Mouse (Mus musculus) embryo, embryonic 11.5 days (tissue): ENCODE data around the gene Srarp.
A peak's percentile ranks its signal among the peaks of the same experiment; 100 is the strongest.

Experiments used
- DNase-seq: peaks from one replicate; pipeline ENCODE4 v3.0.0-alpha.2; 2012; ENCODE audit warnings: low read depth, low spot score

The Srarp gene

DNA sequence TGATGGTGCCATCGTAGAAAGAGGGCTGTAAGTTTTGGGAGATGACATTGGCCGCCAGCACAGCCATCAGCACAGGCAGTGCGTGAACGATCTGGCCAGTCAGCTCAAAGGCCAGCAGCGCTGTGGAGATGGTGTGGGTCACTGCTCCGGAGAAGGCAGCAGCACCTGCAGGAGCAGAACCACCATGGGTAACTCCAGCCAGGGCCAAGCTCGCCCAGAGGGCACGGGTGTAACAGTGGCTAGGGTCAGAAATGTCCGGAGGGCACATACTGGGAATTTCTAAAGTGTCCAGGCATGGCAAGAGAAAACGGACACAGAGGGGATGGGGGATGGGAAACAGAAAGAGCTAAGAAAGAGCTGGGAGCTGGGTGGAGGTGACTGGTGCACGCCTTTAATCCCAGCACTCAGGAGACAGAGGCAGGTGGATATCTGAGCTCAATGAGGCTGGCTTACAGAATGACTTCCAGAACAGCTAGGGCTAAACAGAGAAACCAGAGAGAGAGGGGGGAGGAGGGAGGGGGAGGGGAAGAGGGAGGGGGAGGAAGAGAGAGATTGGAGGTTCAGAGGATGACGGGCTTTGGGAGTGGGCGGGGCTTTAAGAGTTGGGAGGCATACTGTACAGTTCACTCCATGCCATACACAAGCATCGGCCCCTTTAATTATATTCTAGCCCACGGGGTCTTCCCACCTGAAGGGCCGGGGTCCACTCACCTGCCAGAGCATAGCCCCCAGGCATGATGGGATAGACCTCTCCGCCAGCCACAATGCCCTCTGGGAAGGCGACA is 46.3 kb downstream of the Srarp start:
- DNase-seq = no peak

DNA sequence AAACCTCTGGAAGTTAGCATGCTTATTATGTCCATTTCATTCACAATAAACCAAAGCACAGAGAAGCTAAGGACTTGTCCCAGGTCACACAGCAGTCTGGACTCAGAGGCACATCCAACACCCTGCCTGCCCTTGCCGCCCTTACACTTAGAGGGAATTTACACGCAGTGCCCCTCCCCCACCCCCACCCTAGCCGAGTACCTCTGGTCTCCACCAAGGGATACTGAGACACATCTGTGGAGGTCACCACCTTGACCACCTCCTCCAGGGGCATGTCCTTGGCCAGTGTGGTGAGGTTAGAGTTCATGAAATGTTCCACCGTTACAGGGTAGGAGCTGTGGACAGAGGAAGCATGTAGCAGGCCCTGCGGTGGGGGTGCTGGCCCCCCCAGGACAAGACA is 48.0 kb downstream of the Srarp start:
- no peak for DNase-seq

DNA sequence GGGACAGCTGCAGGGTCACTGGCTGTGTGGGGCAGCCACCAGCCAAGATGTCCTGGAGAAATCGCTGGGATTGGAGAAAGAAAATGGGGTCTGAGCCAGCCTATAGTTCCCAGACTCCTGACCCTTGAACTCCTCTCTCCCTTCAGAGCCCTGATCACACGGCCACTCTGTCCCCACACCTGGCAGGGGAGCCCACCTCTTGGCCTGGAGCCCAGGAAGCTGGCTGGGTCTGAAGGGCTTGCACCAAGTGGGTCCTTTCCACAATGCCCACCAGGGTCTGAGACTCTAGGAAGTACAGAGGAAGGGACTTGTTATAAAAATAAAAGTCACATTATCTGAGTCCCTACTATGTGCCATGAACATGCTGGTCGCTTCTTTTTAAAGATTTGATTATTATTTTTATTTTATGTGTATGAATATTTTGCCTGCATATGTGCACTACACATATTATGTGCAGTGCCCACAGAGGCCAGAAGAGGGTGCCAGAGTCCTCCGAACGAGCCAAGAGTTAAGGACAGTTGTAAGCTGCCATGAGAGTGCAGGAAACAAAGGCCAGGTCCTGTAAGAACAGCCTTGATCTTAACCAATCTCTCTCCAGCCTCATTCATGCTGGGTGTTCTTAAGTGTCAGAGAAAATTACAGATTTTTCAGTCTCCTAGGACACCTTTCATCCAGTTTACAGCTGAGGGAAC is 48.7 kb downstream of the Srarp start:
- DNase-seq = peak; percentile 63

DNA sequence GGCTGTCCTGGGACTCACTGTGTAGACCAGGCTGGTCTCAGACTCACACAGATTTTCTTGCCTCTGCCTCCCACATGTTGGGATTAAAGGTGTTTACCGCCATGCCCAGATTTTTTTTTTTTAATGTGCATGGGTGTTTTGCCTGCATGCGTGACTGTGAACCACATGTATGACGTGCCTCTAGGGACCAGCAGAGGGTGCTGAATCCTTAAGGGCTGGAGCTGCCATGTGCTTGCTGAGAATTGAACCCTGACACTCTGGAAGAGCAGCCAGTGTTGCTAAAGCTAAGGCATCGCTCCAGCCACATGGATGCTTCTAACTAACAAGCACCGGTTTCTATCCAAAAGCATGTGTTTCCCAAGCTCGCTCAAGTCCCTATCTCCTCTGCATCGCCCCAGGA is 49.8 kb downstream of the Srarp start:
- DNase-seq = no peak

DNA sequence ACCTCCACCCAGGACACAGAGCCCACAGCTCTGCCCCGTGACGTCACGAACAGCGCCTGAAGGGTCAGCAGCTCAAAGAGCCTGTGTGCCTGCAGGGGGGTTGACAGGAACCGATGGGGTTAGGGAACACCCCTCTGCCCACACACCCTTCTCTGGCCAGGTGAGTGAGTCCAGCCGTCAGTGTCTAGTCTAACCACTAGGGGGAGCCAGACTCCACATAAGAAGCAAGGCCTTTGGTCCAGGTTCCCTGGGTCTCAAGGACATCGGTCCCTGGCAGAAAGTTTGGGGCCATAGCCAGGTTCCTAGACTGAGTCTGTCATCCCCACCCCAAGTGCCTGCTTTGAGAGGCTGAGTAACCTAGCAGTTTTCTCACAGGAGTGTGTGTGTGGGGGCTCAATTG is 50.6 kb downstream of the Srarp start:
- peak; percentile 57 for DNase-seq
